Mouse (Mus musculus) cortical plate, adult 2 months (tissue): ENCODE data around the gene Synpo2.

ENCODE experiments used
- CTCF ChIP-seq: fragments of 200-500 bp; IDR thresholded peaks from 2 replicates; pipeline ENCODE4 v1.5.1; 2011; ENCODE audit warnings: mild to moderate bottlenecking, control low read depth, low read length; ENCODE audit not compliant: insufficient read depth; ENCODE audit errors: extremely low read depth
- POLR2A ChIP-seq: fragments of 200-500 bp; IDR thresholded peaks from 2 replicates; pipeline ENCODE4 v1.6.1; 2011; ENCODE audit warnings: mild to moderate bottlenecking, low read length, control low read depth; ENCODE audit not compliant: insufficient read depth; ENCODE audit errors: extremely low read depth

- TF ChIP-seq CTCF: no peak
- no peak for TF ChIP-seq POLR2A
Observed at GRCm38 (mm10) chr3:123065466-123065865, 170.5 kb downstream of the Synpo2 start.
